Mouse (Mus musculus) embryonic facial prominence, embryonic 10.5 days (tissue): ENCODE results near the gene Fgd3. TPM values are rescaled to one million over a fixed set of nuclear protein-coding genes. Genes with fewer than 3 reads are reported as not detected.

ENCODE experiments used
- DNase-seq: peaks from one replicate; pipeline ENCODE4 v3.0.0-alpha.2; 2017; ENCODE audit warnings: low spot score
- H3K27ac ChIP-seq: fragments of 300-500 bp; sonication (generic); replicated peaks from 2 replicates; pipeline ENCODE4 v1.5.1; 2016; ENCODE audit warnings: mild to moderate bottlenecking
- H3K27me3 ChIP-seq: fragments of 300-500 bp; sonication (generic); replicated peaks from 2 replicates; pipeline ENCODE4 v1.6.1; 2016; ENCODE audit warnings: low read depth, mild to moderate bottlenecking; ENCODE audit not compliant: poor library complexity, severe bottlenecking
- H3K36me3 ChIP-seq: fragments of 300-500 bp; sonication (generic); replicated peaks from 2 replicates; pipeline ENCODE4 v1.6.1; 2016; ENCODE audit warnings: mild to moderate bottlenecking, moderate library complexity
- H3K4me1 ChIP-seq: fragments of 300-500 bp; sonication (generic); 2 replicates; pipeline ENCODE4 v1.6.1; 2016
- H3K4me3 ChIP-seq: fragments of 300-500 bp; sonication (generic); 2 replicates; pipeline ENCODE4 v1.5.1; 2016; ENCODE audit warnings: mild to moderate bottlenecking, moderate library complexity
- H3K9me3 ChIP-seq: fragments of 300-500 bp; sonication (generic); 2 replicates; pipeline ENCODE4 v1.6.1; 2016; ENCODE audit warnings: mild to moderate bottlenecking
- WGBS: fragments of 180-500 bp; shearing (Covaris S2); methylation state at CpG from one replicate; pipeline ENCODE4 v1.1.7; 2016; 5-methylcytosine and 5-hydroxymethylcytosine counted together
- polyA plus RNA-seq: library from polyadenylated mRNA; unstranded; fragments of >200 nt; fragmentation: Nextera tagmentation; extraction: Ambion mirVana; gene quantifications from 2 replicates; pipeline ENCODE4 v1.2.1, GENCODE M21; 2016

Gene Fgd3
- polyA plus RNA-seq, result 1.2 and 1.3 TPM in 2 replicates

- peak within 1 kb of the TSS; percentile 55 for H3K4me3 ChIP-seq
- no peaks in the 10 kb centered on the region for H3K9me3 ChIP-seq
- H3K36me3 ChIP-seq, result no peaks in the 10 kb centered on the region; the same call in 1 of the 2 replicates
- H3K27ac ChIP-seq, result peak within 1 kb of the TSS; percentile 83
- peaks cover 21% of the 10 kb centered on the region; the same call in 1 of the 2 replicates for H3K27me3 ChIP-seq
- DNase-seq, result peak; percentile 85
- H3K4me1 ChIP-seq, result peaks cover 59% of the 10 kb centered on the region
- WGBS, result under 1% methylated on average over 10 of the region's 10 CpGs
Measured at GRCm38 (mm10) chr13:49320040-49320439, at the start of gene Fgd3. TSS of gene Fgd3 (minus strand) at chr13:49320311.

- Histone ChIP-seq H3K4me3 (no peak overlapping the region), H3K27me3 (no peaks in the 10 kb centered on the region), H3K4me1 (peaks cover 37% of the 10 kb centered on the region), H3K36me3 (peaks cover 54% of the 10 kb centered on the region), H3K27ac (no peak overlapping the region), H3K9me3 (no peaks in the 10 kb centered on the region)
- DNase-seq, result no peak
- whole genome bisulfite sequencing, result 95% methylated on average over 10 of the region's 10 CpGs
Measured at GRCm38 (mm10) chr13:49369404-49369803, 49.3 kb upstream of the Fgd3 start.

- Histone ChIP-seq H3K4me1 (peaks cover 32% of the 10 kb centered on the region), H3K27ac (no peak overlapping the region), H3K4me3 (no peak overlapping the region), H3K36me3 (peaks cover 44% of the 10 kb centered on the region), H3K9me3 (no peaks in the 10 kb centered on the region), H3K27me3 (no peaks in the 10 kb centered on the region)
- DNase-seq, result no peak
- 86% methylated on average over 4 of the region's 4 CpGs for WGBS
Measured at GRCm38 (mm10) chr13:49367657-49368440, 47.7 kb upstream of the Fgd3 start.

GRCm38 (mm10) chr13:49364716-49365115 lies 44.6 kb upstream of the Fgd3 start:
- Histone ChIP-seq H3K27me3 (no peaks in the 10 kb centered on the region), H3K27ac (no peak overlapping the region), H3K4me3 (no peak overlapping the region), H3K9me3 (no peaks in the 10 kb centered on the region), H3K36me3 (peaks cover 13% of the 10 kb centered on the region), H3K4me1 (peaks cover 15% of the 10 kb centered on the region; the same call in 1 of the 2 replicates)
- DNase-seq, result no peak
- WGBS, result 85% methylated on average over 2 of the region's 2 CpGs

- H3K36me3 ChIP-seq, result peaks cover 12% of the 10 kb centered on the region
- H3K9me3 ChIP-seq, result no peaks in the 10 kb centered on the region
- H3K4me1 ChIP-seq, result peaks cover 15% of the 10 kb centered on the region; the same call in 1 of the 2 replicates
- no peak overlapping the region for H3K4me3 ChIP-seq
- no peak overlapping the region for H3K27ac ChIP-seq
- no peak for DNase-seq
- H3K27me3 ChIP-seq, result no peaks in the 10 kb centered on the region
- WGBS, result 89% methylated on average over 2 of the region's 2 CpGs
Measured at GRCm38 (mm10) chr13:49362804-49363203, 42.7 kb upstream of the Fgd3 start.

- H3K27ac ChIP-seq, result 0 out of 2 replicates have a peak overlapping the region, but pooled peaks have one; percentile 2
- no peaks in the 10 kb centered on the region for H3K27me3 ChIP-seq
- no peak overlapping the region for H3K4me3 ChIP-seq
- H3K4me1 ChIP-seq, result peaks cover 15% of the 10 kb centered on the region; the same call in 1 of the 2 replicates
- no peak for DNase-seq
- peaks cover 17% of the 10 kb centered on the region for H3K36me3 ChIP-seq
- WGBS, result 80% methylated on average over 7 of the region's 7 CpGs
- H3K9me3 ChIP-seq, result no peaks in the 10 kb centered on the region
Measured at GRCm38 (mm10) chr13:49362364-49362763, 42.3 kb upstream of the Fgd3 start.

- DNase-seq, result no peak
- WGBS, result 51% methylated on average over 3 of the region's 3 CpGs
Measured at GRCm38 (mm10) chr13:49360906-49361406, 40.8 kb upstream of the Fgd3 start.

GRCm38 (mm10) chr13:49358184-49358583 lies 38.1 kb upstream of the Fgd3 start:
- no peaks in the 10 kb centered on the region for H3K27me3 ChIP-seq
- H3K4me1 ChIP-seq, result peaks cover 13% of the 10 kb centered on the region
- no peaks in the 10 kb centered on the region for H3K9me3 ChIP-seq
- no peak for DNase-seq
- peaks cover 29% of the 10 kb centered on the region for H3K36me3 ChIP-seq
- H3K27ac ChIP-seq, result no peak overlapping the region
- WGBS, result 88% methylated on average over 3 of the region's 3 CpGs
- no peak overlapping the region for H3K4me3 ChIP-seq

More at GRCm38 (mm10) chr13:49360906-49361406, 40.8 kb upstream of the Fgd3 start:
- Histone ChIP-seq H3K4me3 (no peak overlapping the region), H3K36me3 (peaks cover 31% of the 10 kb centered on the region), H3K9me3 (no peaks in the 10 kb centered on the region), H3K27me3 (no peaks in the 10 kb centered on the region), H3K4me1 (peaks cover 15% of the 10 kb centered on the region; the same call in 1 of the 2 replicates), H3K27ac (no peak overlapping the region; the same call in 1 of the 2 replicates)

GRCm38 (mm10) chr13:49357367-49358026 lies 37.4 kb upstream of the Fgd3 start:
- H3K36me3 ChIP-seq, result peaks cover 29% of the 10 kb centered on the region
- H3K4me3 ChIP-seq, result no peak overlapping the region
- no peaks in the 10 kb centered on the region for H3K27me3 ChIP-seq
- WGBS, result 95% methylated on average over 8 of the region's 8 CpGs
- peaks cover 18% of the 10 kb centered on the region for H3K4me1 ChIP-seq
- no peak overlapping the region for H3K27ac ChIP-seq
- no peaks in the 10 kb centered on the region for H3K9me3 ChIP-seq
- DNase-seq, result no peak

GRCm38 (mm10) chr13:49356090-49356489 lies 36.0 kb upstream of the Fgd3 start:
- 84% methylated on average over 7 of the region's 7 CpGs for WGBS
- no peaks in the 10 kb centered on the region for H3K9me3 ChIP-seq
- H3K4me3 ChIP-seq, result no peak overlapping the region
- H3K27ac ChIP-seq, result no peak overlapping the region
- no peaks in the 10 kb centered on the region for H3K27me3 ChIP-seq
- peaks cover 29% of the 10 kb centered on the region for H3K36me3 ChIP-seq
- no peak for DNase-seq
- H3K4me1 ChIP-seq, result peaks cover 18% of the 10 kb centered on the region

GRCm38 (mm10) chr13:49355461-49356061 lies 35.5 kb upstream of the Fgd3 start:
- H3K9me3 ChIP-seq, result no peaks in the 10 kb centered on the region
- H3K36me3 ChIP-seq, result peaks cover 29% of the 10 kb centered on the region
- H3K4me3 ChIP-seq, result no peak overlapping the region
- no peak overlapping the region for H3K27ac ChIP-seq
- 92% methylated on average over 11 of the region's 11 CpGs for WGBS
- H3K4me1 ChIP-seq, result peaks cover 18% of the 10 kb centered on the region
- no peaks in the 10 kb centered on the region for H3K27me3 ChIP-seq
- DNase-seq, result no peak

GRCm38 (mm10) chr13:49353991-49354507 lies 33.9 kb upstream of the Fgd3 start:
- Histone ChIP-seq H3K9me3 (no peaks in the 10 kb centered on the region), H3K27me3 (no peaks in the 10 kb centered on the region), H3K4me3 (no peak overlapping the region), H3K27ac (peak overlapping the region; percentile 21), H3K36me3 (peaks cover 29% of the 10 kb centered on the region), H3K4me1 (peaks cover 18% of the 10 kb centered on the region)
- WGBS, result 79% methylated on average over 5 of the region's 5 CpGs
- no peak for DNase-seq
